Mouse (Mus musculus) CD4-positive, CD25-positive, alpha-beta regulatory T cell, adult 2 months (primary cell): Measurements from ENCODE around the gene Btbd7.

Experiments
- DNase-seq: peaks from one replicate; pipeline ENCODE4 v3.0.0-alpha.2; 2012; ENCODE audit warnings: low read depth, low spot score

The Btbd7 gene

GRCm38 (mm10) chr12:102733381-102733780 is 144.9 kb downstream of the Btbd7 start:
- peak; percentile 85 for DNase-seq

GRCm38 (mm10) chr12:102730798-102731619 is 147.3 kb downstream of the Btbd7 start:
- DNase-seq = no peak
